Mouse (Mus musculus): ENCODE data around the gene Ctrc. TPM values are rescaled to one million over a fixed set of nuclear protein-coding genes. Genes with fewer than 3 reads are reported as not detected.

Ctrc gene
- polyA plus RNA-seq, 1 experiment: 1.4 TPM

GRCm38 (mm10) chr4:141810975-141811374 lies 35.2 kb downstream of the Ctrc start:
- Histone ChIP-seq H3K27me3 (ENCODE audit: control insufficient read depth, insufficient read depth, low read length) (no peaks in the 10 kb centered on the region), H3K4me1 (ENCODE audit: control insufficient read depth, insufficient read depth, low read length) (no peaks in the 10 kb centered on the region), H3K4me3 (ENCODE audit: control insufficient read depth, low read depth, low read length) (no peak overlapping the region), H3K27ac (ENCODE audit: control insufficient read depth, insufficient read depth, low read depth, low read length) (no peak overlapping the region), H3K36me3 (ENCODE audit: control insufficient read depth, insufficient read depth, low read length) (peaks cover 2% of the 10 kb centered on the region)
- TF ChIP-seq CTCF (IDR thresholded peaks at IDR 0.05; ENCODE audit: control insufficient read depth, insufficient read depth, insufficient replicate concordance, low read depth, low read length) (no peak), POLR2A (IDR thresholded peaks at IDR 0.05; ENCODE audit: control insufficient read depth, low read depth, low read length) (no peak)

- H3K4me1 ChIP-seq (ENCODE audit: control insufficient read depth, insufficient read depth, low read length): no peaks in the 10 kb centered on the region
- no peak overlapping the region for H3K4me3 ChIP-seq (ENCODE audit: control insufficient read depth, low read depth, low read length)
- H3K27ac ChIP-seq (ENCODE audit: control insufficient read depth, insufficient read depth, low read depth, low read length): no peak overlapping the region
- peaks cover 2% of the 10 kb centered on the region for H3K36me3 ChIP-seq (ENCODE audit: control insufficient read depth, insufficient read depth, low read length)
- no peak for TF ChIP-seq POLR2A (IDR thresholded peaks at IDR 0.05; ENCODE audit: control insufficient read depth, low read depth, low read length)
- peak; percentile 63; the same call in 1 of the 2 replicates for TF ChIP-seq CTCF (IDR thresholded peaks at IDR 0.05; ENCODE audit: control insufficient read depth, insufficient read depth, insufficient replicate concordance, low read depth, low read length)
- no peaks in the 10 kb centered on the region for H3K27me3 ChIP-seq (ENCODE audit: control insufficient read depth, insufficient read depth, low read length)
Measured at GRCm38 (mm10) chr4:141809850-141810464, 36.2 kb downstream of the Ctrc start.

- Histone ChIP-seq H3K27me3 (ENCODE audit: control insufficient read depth, insufficient read depth, low read length) (no peaks in the 10 kb centered on the region), H3K27ac (ENCODE audit: control insufficient read depth, insufficient read depth, low read depth, low read length) (no peak overlapping the region), H3K4me1 (ENCODE audit: control insufficient read depth, insufficient read depth, low read length) (no peaks in the 10 kb centered on the region), H3K36me3 (ENCODE audit: control insufficient read depth, insufficient read depth, low read length) (peaks cover 2% of the 10 kb centered on the region), H3K4me3 (ENCODE audit: control insufficient read depth, low read depth, low read length) (no peak overlapping the region)
- TF ChIP-seq CTCF (IDR thresholded peaks at IDR 0.05; ENCODE audit: control insufficient read depth, insufficient read depth, insufficient replicate concordance, low read depth, low read length) (no peak), POLR2A (IDR thresholded peaks at IDR 0.05; ENCODE audit: control insufficient read depth, low read depth, low read length) (no peak)
Measured at GRCm38 (mm10) chr4:141805886-141806285, 40.3 kb downstream of the Ctrc start.

- no peak for TF ChIP-seq CTCF (IDR thresholded peaks at IDR 0.05; ENCODE audit: control insufficient read depth, insufficient read depth, insufficient replicate concordance, low read depth, low read length)
- no peak for TF ChIP-seq POLR2A (IDR thresholded peaks at IDR 0.05; ENCODE audit: control insufficient read depth, low read depth, low read length)
- Histone ChIP-seq H3K36me3 (ENCODE audit: control insufficient read depth, insufficient read depth, low read length) (no peaks in the 10 kb centered on the region; the same call in none of the 2 replicates), H3K4me3 (ENCODE audit: control insufficient read depth, low read depth, low read length) (no peak overlapping the region)
Measured at GRCm38 (mm10) chr4:141804105-141804504, 42.1 kb downstream of the Ctrc start.

GRCm38 (mm10) chr4:141797545-141797944 lies 48.6 kb downstream of the Ctrc start:
- peaks cover 5% of the 10 kb centered on the region for H3K4me1 ChIP-seq (ENCODE audit: control insufficient read depth, insufficient read depth, low read length)
- H3K27me3 ChIP-seq (ENCODE audit: control insufficient read depth, insufficient read depth, low read length): no peaks in the 10 kb centered on the region
- TF ChIP-seq CTCF (IDR thresholded peaks at IDR 0.05; ENCODE audit: control insufficient read depth, insufficient read depth, insufficient replicate concordance, low read depth, low read length) (no peak), POLR2A (IDR thresholded peaks at IDR 0.05; ENCODE audit: control insufficient read depth, low read depth, low read length) (no peak)
- H3K4me3 ChIP-seq (ENCODE audit: control insufficient read depth, low read depth, low read length): no peak overlapping the region
- no peaks in the 10 kb centered on the region for H3K36me3 ChIP-seq (ENCODE audit: control insufficient read depth, insufficient read depth, low read length)
- no peak overlapping the region for H3K27ac ChIP-seq (ENCODE audit: control insufficient read depth, insufficient read depth, low read depth, low read length)

More at GRCm38 (mm10) chr4:141804105-141804504, 42.1 kb downstream of the Ctrc start:
- Histone ChIP-seq H3K27ac (ENCODE audit: control insufficient read depth, insufficient read depth, low read depth, low read length) (no peak overlapping the region), H3K4me1 (ENCODE audit: control insufficient read depth, insufficient read depth, low read length) (no peaks in the 10 kb centered on the region), H3K27me3 (ENCODE audit: control insufficient read depth, insufficient read depth, low read length) (no peaks in the 10 kb centered on the region)

- Histone ChIP-seq H3K27ac (ENCODE audit: control insufficient read depth, insufficient read depth, low read depth, low read length) (no peak overlapping the region), H3K4me1 (ENCODE audit: control insufficient read depth, insufficient read depth, low read length) (peaks cover 5% of the 10 kb centered on the region), H3K4me3 (ENCODE audit: control insufficient read depth, low read depth, low read length) (no peak overlapping the region), H3K27me3 (ENCODE audit: control insufficient read depth, insufficient read depth, low read length) (no peaks in the 10 kb centered on the region), H3K36me3 (ENCODE audit: control insufficient read depth, insufficient read depth, low read length) (no peaks in the 10 kb centered on the region)
- TF ChIP-seq POLR2A (IDR thresholded peaks at IDR 0.05; ENCODE audit: control insufficient read depth, low read depth, low read length) (no peak), CTCF (IDR thresholded peaks at IDR 0.05; ENCODE audit: control insufficient read depth, insufficient read depth, insufficient replicate concordance, low read depth, low read length) (no peak)
Measured at GRCm38 (mm10) chr4:141796954-141797353, 49.2 kb downstream of the Ctrc start.

- Histone ChIP-seq H3K4me1 (ENCODE audit: control insufficient read depth, insufficient read depth, low read length) (peaks cover 7% of the 10 kb centered on the region), H3K36me3 (ENCODE audit: control insufficient read depth, insufficient read depth, low read length) (no peaks in the 10 kb centered on the region), H3K4me3 (ENCODE audit: control insufficient read depth, low read depth, low read length) (no peak overlapping the region), H3K27me3 (ENCODE audit: control insufficient read depth, insufficient read depth, low read length) (no peaks in the 10 kb centered on the region), H3K27ac (ENCODE audit: control insufficient read depth, insufficient read depth, low read depth, low read length) (no peak overlapping the region)
- no peak for TF ChIP-seq POLR2A (IDR thresholded peaks at IDR 0.05; ENCODE audit: control insufficient read depth, low read depth, low read length)
- no peak for TF ChIP-seq CTCF (IDR thresholded peaks at IDR 0.05; ENCODE audit: control insufficient read depth, insufficient read depth, insufficient replicate concordance, low read depth, low read length)
Measured at GRCm38 (mm10) chr4:141796356-141796755, 49.8 kb downstream of the Ctrc start.

Measured in testis, adult 2 months (tissue).